ENCODE assay signal across 31 mouse cellular contexts in the genomic region with DNA sequence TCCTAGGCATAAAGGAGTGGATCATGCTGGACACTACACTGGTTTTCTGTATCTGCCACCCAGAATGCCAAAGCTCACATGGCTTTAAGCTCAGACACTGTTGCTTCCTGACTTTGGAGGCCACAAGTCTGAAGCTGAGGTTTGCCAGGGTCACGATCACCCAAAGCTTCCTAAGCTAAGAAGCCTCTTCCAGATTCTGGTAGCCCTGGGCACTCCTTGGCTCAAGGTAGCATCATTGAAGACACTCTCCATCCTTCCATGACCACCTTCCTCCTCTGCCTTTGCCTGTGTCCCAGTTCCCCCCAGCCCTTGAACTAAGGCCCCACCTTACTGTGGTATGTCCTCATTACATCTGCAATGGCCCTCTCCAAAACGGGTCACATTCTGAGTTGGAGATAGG. TPM values are rescaled to one million over a fixed set of nuclear protein-coding genes. Genes with fewer than 3 reads are reported as not detected.
"Had no signal": no experiment of that assay in that cellular context is flagged by ENCODE, and none has a peak within 500 bp of the region (broad histone marks: within the 10 kb centered on the region; RNA-seq: fewer than 3 reads in every experiment).

No protein-coding gene starts in this region.

- H3K27ac ChIP-seq: left cerebral cortex, adult 2 months; limb, embryonic 10.5 days; limb, embryonic 12.5 days; limb, embryonic 13.5 days; limb, embryonic 15.5 days; liver, embryonic 13.5 days; liver, embryonic 14.5 days; liver, embryonic 15.5 days; lung, embryonic 15.5 days; macrophage; midbrain, embryonic 10.5 days; midbrain, embryonic 12.5 days; midbrain, embryonic 13.5 days; midbrain, embryonic 15.5 days; neural tube, embryonic 12.5 days had no signal

- H3K4me2 ChIP-seq: limb, embryonic 12.5 days; limb, embryonic 13.5 days; limb, embryonic 15.5 days; liver, embryonic 11.5 days; liver, embryonic 13.5 days; liver, embryonic 15.5 days; lung, embryonic 14.5 days; lung, embryonic 15.5 days; midbrain, embryonic 12.5 days; midbrain, embryonic 13.5 days; midbrain, embryonic 15.5 days; neural tube, embryonic 12.5 days had no signal

- H3K9me3 ChIP-seq: limb, embryonic 10.5 days; limb, embryonic 12.5 days; limb, embryonic 13.5 days; limb, embryonic 15.5 days; liver, embryonic 13.5 days; liver, embryonic 15.5 days; lung, embryonic 15.5 days; megakaryocyte, embryonic 14.5 days; midbrain, embryonic 10.5 days; midbrain, embryonic 12.5 days; midbrain, embryonic 13.5 days; midbrain, embryonic 15.5 days; neural tube, embryonic 12.5 days had no signal

- DNase-seq: left cerebral cortex, postnatal 4 days; liver; liver, embryonic 13.5 days; lung, adult 18-20 months; lung, adult 2 months; lung, embryonic 14.5 days; lung, postnatal 10 days; lung, postnatal 14 days; lung, postnatal 36 days; lung, postnatal 4 days; midbrain, embryonic 14.5 days had no signal

- ATAC-seq: lung, postnatal 0 days; midbrain, embryonic 13.5 days; midbrain, embryonic 15.5 days; midbrain, embryonic 16.5 days had no signal

- H3K36me3 ChIP-seq: limb, embryonic 10.5 days; limb, embryonic 12.5 days; limb, embryonic 13.5 days; limb, embryonic 15.5 days; lung, embryonic 15.5 days; midbrain, embryonic 12.5 days; midbrain, embryonic 13.5 days; midbrain, embryonic 15.5 days; neural tube, embryonic 12.5 days had no signal

- H3K4me3 ChIP-seq: left cerebral cortex, adult 2 months; limb, embryonic 10.5 days; limb, embryonic 12.5 days; limb, embryonic 13.5 days; limb, embryonic 15.5 days; liver, embryonic 13.5 days; liver, embryonic 15.5 days; lung, embryonic 15.5 days; megakaryocyte, embryonic 14.5 days; midbrain, embryonic 10.5 days; midbrain, embryonic 12.5 days; midbrain, embryonic 13.5 days; midbrain, embryonic 15.5 days; myocyte; neural tube, embryonic 12.5 days had no signal

- H3K9ac ChIP-seq: limb, embryonic 12.5 days; limb, embryonic 13.5 days; limb, embryonic 15.5 days; liver, embryonic 13.5 days; liver, embryonic 14.5 days; liver, embryonic 15.5 days; lung, embryonic 14.5 days; lung, embryonic 15.5 days; midbrain, embryonic 12.5 days; midbrain, embryonic 13.5 days; midbrain, embryonic 15.5 days; neural tube, embryonic 12.5 days had no signal

- H3K27me3 ChIP-seq: limb, embryonic 12.5 days; limb, embryonic 13.5 days; limb, embryonic 15.5 days; liver, embryonic 15.5 days had no signal

- H3K4me1 ChIP-seq: megakaryocyte, embryonic 14.5 days had no signal

RNA-seq across cellular contexts. Expression of gene Smo, which starts 13.4 kb away (rescaled TPM):
- total RNA-seq: monocyte, adult 5-6 weeks had no signal
